Mouse (Mus musculus) fat pad, adult 2 months (tissue): Measurements from ENCODE around the gene Cyp2j8.
"Not testable (repeated sequence)": the region's sequence is repeated elsewhere in the genome, so short reads cannot be mapped to it uniquely, and the experiment has no call there.

Experiments used
- DNase-seq: peaks from one replicate; pipeline ENCODE4 v3.0.0-alpha.2; 2011; ENCODE audit warnings: low read depth, low spot score; ENCODE audit errors: extremely low read depth

The Cyp2j8 gene

GRCm38 (mm10) chr4:96507286-96507685, at the start of gene Cyp2j8:
TSS of gene Cyp2j8 (minus strand) at chr4:96507386.
- DNase-seq = no peak

GRCm38 (mm10) chr4:96553133-96553819, 46.1 kb upstream of the Cyp2j8 start, which contains the start of gene Cyp2j6:
TSS of gene Cyp2j6 (minus strand) at chr4:96553661.
- DNase-seq = no peak

- DNase-seq = no peak
Observed at GRCm38 (mm10) chr4:96551619-96552018, 44.4 kb upstream of the Cyp2j8 start.

GRCm38 (mm10) chr4:96545976-96546375, 38.8 kb upstream of the Cyp2j8 start:
- DNase-seq = no peak

- DNase-seq = no peak
Observed at GRCm38 (mm10) chr4:96525772-96526171, 18.6 kb upstream of the Cyp2j8 start.

GRCm38 (mm10) chr4:96522256-96522655, 15.1 kb upstream of the Cyp2j8 start:
- DNase-seq = no peak

GRCm38 (mm10) chr4:96510083-96510482, 2.9 kb upstream of the Cyp2j8 start:
- DNase-seq = no peak

- not testable (repeated sequence) for DNase-seq
Observed at GRCm38 (mm10) chr4:96463311-96464060, 43.7 kb downstream of the Cyp2j8 start.
